Mouse (Mus musculus) brain, embryonic 14.5 days (tissue): ENCODE measurements around the gene Eef1g. TPM values are rescaled to one million over a fixed set of nuclear protein-coding genes. Genes with fewer than 3 reads are reported as not detected.

Experiments used
- DNase-seq: peaks from one replicate; pipeline ENCODE4 v3.0.0-alpha.2; 2011; ENCODE audit warnings: low read depth
- CTCF ChIP-seq: fragments of 200-500 bp; IDR thresholded peaks from 2 replicates; pipeline ENCODE4 v1.5.1; 2012; ENCODE audit warnings: inconsistent platforms, mild to moderate bottlenecking, moderate library complexity, borderline replicate concordance; ENCODE audit not compliant: insufficient read depth, insufficient read length; ENCODE audit errors: extremely low read depth
- POLR2A ChIP-seq: fragments of 200-500 bp; IDR thresholded peaks from 2 replicates; pipeline ENCODE4 v1.6.1; 2012; ENCODE audit warnings: mild to moderate bottlenecking, inconsistent platforms, borderline replicate concordance; ENCODE audit not compliant: poor library complexity, insufficient read depth, insufficient read length, severe bottlenecking; ENCODE audit errors: extremely low read depth
- polyA plus RNA-seq: library from polyadenylated mRNA; depleted of rRNA; stranded (reverse); fragments of >200 nt; gene quantifications from 2 replicates; pipeline ENCODE4 v1.2.3, GENCODE M21; 2012; rRNA removed

Eef1g gene
- polyA plus RNA-seq, 1 experiment = 527 TPM

DNA sequence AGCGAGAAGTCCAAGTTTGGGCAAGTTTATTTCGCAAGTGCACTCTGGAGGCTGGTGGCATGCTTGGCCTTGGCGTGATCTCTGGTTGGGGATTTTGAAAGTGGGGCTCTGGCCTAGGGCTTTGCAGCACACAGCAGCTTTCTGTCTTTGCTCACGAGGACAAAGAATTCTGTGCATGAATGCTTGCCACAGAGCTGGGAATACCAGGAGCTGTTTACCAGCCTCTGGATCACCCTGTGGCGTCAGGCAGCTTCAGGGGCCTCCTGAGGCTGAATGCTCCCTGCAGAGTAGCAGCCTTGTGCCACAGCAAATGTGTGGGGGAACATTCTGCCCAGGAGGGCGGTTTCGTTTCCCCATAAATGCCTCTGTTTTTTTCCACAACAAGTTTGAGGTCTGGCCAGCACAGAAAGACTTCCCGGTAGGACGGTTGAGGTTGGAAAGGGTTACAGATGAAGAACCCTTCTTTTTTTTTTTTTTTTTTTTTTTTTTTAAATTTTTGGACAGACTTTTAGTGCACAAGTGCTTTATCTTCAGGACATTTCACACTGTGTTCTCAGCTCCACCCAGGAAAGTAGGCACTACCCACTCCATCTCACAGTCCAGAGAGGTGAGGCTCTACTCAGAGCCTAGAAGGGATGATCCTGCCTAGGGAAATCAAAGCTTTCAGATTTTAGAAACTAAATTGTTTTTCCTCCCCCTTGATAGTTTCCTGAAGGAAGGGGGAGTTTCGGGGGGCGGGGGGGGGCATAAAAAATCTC lies 56.4 kb downstream of the Eef1g start:
- TF ChIP-seq CTCF = no peak
- TF ChIP-seq POLR2A = no peak
- DNase-seq = peak; percentile 50

- TF ChIP-seq CTCF (no peak), POLR2A (no peak)
- no peak for DNase-seq
Observed at GRCm38 (mm10) chr19:9025562-9026257, 58.9 kb downstream of the Eef1g start.

- TF ChIP-seq POLR2A = no peak
- no peak for TF ChIP-seq CTCF
- DNase-seq = peak; percentile 93
Observed at GRCm38 (mm10) chr19:9026634-9027033, 59.8 kb downstream of the Eef1g start.

DNA sequence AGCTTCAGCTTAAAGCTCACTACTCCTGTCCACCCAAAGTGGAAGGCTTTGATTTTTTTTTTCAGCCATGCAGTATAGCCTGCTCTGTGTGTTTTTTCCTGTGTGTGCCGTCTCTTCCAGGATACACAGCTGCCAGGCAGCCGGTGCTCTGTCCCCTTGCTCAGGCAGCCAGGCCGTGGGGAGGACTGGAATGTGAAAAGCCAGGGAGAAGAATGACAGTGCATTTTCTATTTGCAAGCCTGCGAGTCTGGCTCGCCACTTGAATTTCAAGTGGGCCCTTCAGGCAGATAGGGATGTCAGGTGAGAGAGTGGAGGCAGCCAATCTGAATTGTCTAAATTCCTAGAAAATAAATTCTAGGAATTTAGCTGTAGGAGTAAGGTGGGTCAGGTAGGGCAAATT lies 61.0 kb downstream of the Eef1g start:
- TF ChIP-seq CTCF (no peak), POLR2A (no peak)

More for the DNA sequence above, 61.0 kb downstream of the Eef1g start:
- peak; percentile 82 for DNase-seq

Other genes starting within 250 kb of the Eef1g start
- gene Slc3a2, start 243.7 kb upstream of the Eef1g start, polyA plus RNA-seq = 147 and 159 TPM in 2 replicates
- 57.3 and 65.8 TPM in 2 replicates for gene Wdr74, start 231.2 kb upstream of the Eef1g start, polyA plus RNA-seq
- 1.9 and 2.4 TPM in 2 replicates for gene 1700092M07Rik, start 226.3 kb upstream of the Eef1g start, polyA plus RNA-seq
- 117 TPM in 2 replicates for gene Stx5a, start 225.6 kb upstream of the Eef1g start, polyA plus RNA-seq
- gene Nxf1, start 210.0 kb upstream of the Eef1g start, polyA plus RNA-seq = 176 and 264 TPM in 2 replicates
- gene Tmem223, start 196.0 kb upstream of the Eef1g start, polyA plus RNA-seq = 224 and 402 TPM in 2 replicates
- 25.4 and 37.6 TPM in 2 replicates for gene Tmem179b, start 192.6 kb upstream of the Eef1g start, polyA plus RNA-seq
- gene Taf6l, start 180.6 kb upstream of the Eef1g start, polyA plus RNA-seq = 27.6 and 29.8 TPM in 2 replicates
- 112 and 163 TPM in 2 replicates for gene Polr2g, start 168.5 kb upstream of the Eef1g start, polyA plus RNA-seq
- gene Zbtb3, start 164.5 kb upstream of the Eef1g start, polyA plus RNA-seq = 5.9 and 7.9 TPM in 2 replicates
- gene Ttc9c, start 147.7 kb upstream of the Eef1g start, polyA plus RNA-seq = 53.6 and 57.3 TPM in 2 replicates
- 59.9 and 85.5 TPM in 2 replicates for gene Hnrnpul2, start 147.0 kb upstream of the Eef1g start, polyA plus RNA-seq
- gene AC129217.1, start 137.3 kb upstream of the Eef1g start, polyA plus RNA-seq = 1.1 TPM in 1 of 2 replicates, not detected in the other
- gene Bscl2, start 129.6 kb upstream of the Eef1g start, polyA plus RNA-seq = 92.6 and 101 TPM in 2 replicates
- 187 and 233 TPM in 2 replicates for gene Gng3, start 127.8 kb upstream of the Eef1g start, polyA plus RNA-seq
- gene Lrrn4cl, start 116.3 kb upstream of the Eef1g start, polyA plus RNA-seq = 0.90 and 1.4 TPM in 2 replicates
- gene Ubxn1, start 95.5 kb upstream of the Eef1g start, polyA plus RNA-seq = 105 and 111 TPM in 2 replicates
- 45.4 and 46.9 TPM in 2 replicates for gene Uqcc3, start 86.1 kb upstream of the Eef1g start, polyA plus RNA-seq
- 5.5 and 6.8 TPM in 2 replicates for gene Lbhd1, start 83.3 kb upstream of the Eef1g start, polyA plus RNA-seq
- gene Gm49403, start 83.1 kb upstream of the Eef1g start, polyA plus RNA-seq = not detected in 2 replicates
- 43.0 and 52.4 TPM in 2 replicates for gene 1810009A15Rik, start 78.2 kb upstream of the Eef1g start, polyA plus RNA-seq
- 0.23 and 0.33 TPM in 2 replicates for gene Gm49416, start 78.1 kb upstream of the Eef1g start, polyA plus RNA-seq
- 31.4 and 37.1 TPM in 2 replicates for gene Ints5, start 74.0 kb upstream of the Eef1g start, polyA plus RNA-seq
- 155 and 182 TPM in 2 replicates for gene Ganab, start 69.0 kb upstream of the Eef1g start, polyA plus RNA-seq
- 136 and 174 TPM in 2 replicates for gene B3gat3, start 46.7 kb upstream of the Eef1g start, polyA plus RNA-seq
- 2.4 and 2.5 TPM in 2 replicates for gene Rom1, start 37.7 kb upstream of the Eef1g start, polyA plus RNA-seq
- 14.7 and 17.5 TPM in 2 replicates for gene Eml3, start 37.5 kb upstream of the Eef1g start, polyA plus RNA-seq
- gene Mta2, start 25.2 kb upstream of the Eef1g start, polyA plus RNA-seq = 35.1 and 57.9 TPM in 2 replicates
- gene Tut1, start 13.2 kb upstream of the Eef1g start, polyA plus RNA-seq = 25.3 and 31.5 TPM in 2 replicates
- 2.5 and 6.0 TPM in 2 replicates for gene Ahnak, start 22.2 kb downstream of the Eef1g start, polyA plus RNA-seq
- gene Scgb1a1, start 120.9 kb downstream of the Eef1g start, polyA plus RNA-seq = not detected in 2 replicates
- gene Asrgl1, start 168.6 kb downstream of the Eef1g start, polyA plus RNA-seq = 6.8 and 12.3 TPM in 2 replicates